Mouse (Mus musculus): ENCODE results near the gene H2al1n.

DNA sequence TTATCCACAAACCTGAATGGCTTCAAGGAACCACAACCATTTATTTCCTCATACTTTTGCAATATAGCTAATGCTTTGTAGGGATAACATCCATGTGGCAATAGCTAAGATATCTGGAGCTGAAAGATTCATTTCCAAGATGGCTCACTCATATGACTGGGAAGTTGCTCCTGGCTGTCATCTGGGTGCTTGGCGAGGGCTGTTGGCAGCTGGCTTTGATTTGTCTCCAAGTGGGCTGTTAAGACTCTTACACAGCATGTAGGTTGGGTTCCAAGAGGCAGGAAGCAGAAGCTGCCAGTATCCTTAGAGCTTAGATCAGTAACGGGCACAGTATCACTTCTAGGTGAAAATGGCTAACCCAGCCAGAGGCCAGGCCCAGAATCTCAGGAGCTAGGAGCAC is 18.3 kb downstream of the H2al1n start:
- TF ChIP-seq CTCF (IDR thresholded peaks at IDR 0.05; ENCODE audit: insufficient read depth, low read depth, low read length), result no peak
- no peak for TF ChIP-seq POLR2A (IDR thresholded peaks at IDR 0.05; ENCODE audit: insufficient read depth, low read depth, low read length)

Measured in olfactory bulb, adult 2 months (tissue).